Mouse (Mus musculus): ENCODE data around the gene Trip11. TPM values are rescaled to one million over a fixed set of nuclear protein-coding genes. Genes with fewer than 3 reads are reported as not detected.

Gene Trip11
- total and polyA plus RNA-seq, 3 experiments: 5.1 to 12.8 (median 10.4) TPM

DNA sequence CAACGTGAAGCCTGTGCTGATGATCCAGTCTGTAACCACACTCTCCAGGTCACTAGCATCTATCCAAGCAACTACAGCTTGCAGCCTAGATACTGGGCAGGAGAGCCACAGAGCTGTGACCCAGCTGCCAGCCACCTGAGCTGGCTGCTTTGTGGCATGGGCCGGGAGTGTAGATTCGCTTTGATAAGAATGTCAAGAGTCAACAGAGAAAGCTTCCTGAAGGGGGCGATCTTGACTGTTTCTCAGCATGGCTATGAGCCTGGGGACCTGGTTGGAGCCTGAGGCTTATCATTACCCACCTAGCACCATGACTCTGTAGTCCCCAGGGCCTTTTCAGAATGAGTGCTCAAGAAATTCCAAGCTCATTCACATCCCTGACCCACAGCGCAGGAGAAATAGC is 96.3 kb downstream of the Trip11 start:
- Histone ChIP-seq H3K4me2 (ENCODE audit: insufficient read depth, low read depth, poor library complexity, severe bottlenecking) (peak overlapping the region; percentile 64; the same call in 1 of the 2 replicates), H3K9ac (ENCODE audit: insufficient read depth, low read depth) (no peak overlapping the region), H3K4me3 (replicated peaks in 1 of 3; ENCODE audit: low read depth in 2 of 3, low read length in 2 of 3, poor library complexity in 1 of 3) (no peak overlapping the region), H3K4me1 (ENCODE audit: control insufficient read depth in 1 of 2, insufficient read depth in 2 of 2) (peaks cover 3% of the 10 kb centered on the region in 2 experiments; a peak in 2 of 4 replicates), H3K79me2 (replicated peaks; ENCODE audit: control insufficient read depth, extremely low read depth, insufficient read depth, poor library complexity, severe bottlenecking) (no peaks in the 10 kb centered on the region), H3K9me3 (replicated peaks; ENCODE audit: low read length) (no peaks in the 10 kb centered on the region), H3K27ac (ENCODE audit: insufficient read depth, low read depth) (no peak overlapping the region), H3K36me3 (replicated peaks in 1 of 2; ENCODE audit: control insufficient read depth in 1 of 2, insufficient read depth in 1 of 2, low read length in 1 of 2) (no peaks in the 10 kb centered on the region), H3K27me3 (replicated peaks) (no peaks in the 10 kb centered on the region)
- dilution Hi-C loops (cut with MboI; ENCODE audit: extremely low pct_ligation_motif_present, extremely low pct_unique_long_range_greater_than_20kb, low sequenced_read_pairs): no loop called here
- in situ Hi-C loops (cut with MboI; ENCODE audit: low pct_ligation_motif_present, low pct_unique_long_range_greater_than_20kb, low sequenced_read_pairs): loop anchor here (25.0 kb wide), 1 partner anchor 370 kb away; no protein-coding TSS in a partner anchor
- TF ChIP-seq ZMIZ1 (IDR thresholded peaks at IDR 0.05; ENCODE audit: low read depth, low read length) (no peak), EP300 (IDR thresholded peaks at IDR 0.05; ENCODE audit: low read length) (no peak), IRF4 (IDR thresholded peaks at IDR 0.05; ENCODE audit: low read depth, low read length) (peak; percentile 41; the same call in 1 of the 2 replicates), MEF2A (IDR thresholded peaks at IDR 0.05; ENCODE audit: borderline replicate concordance, low read depth, low read length) (no peak), POLR2A (IDR thresholded peaks at IDR 0.05; ENCODE audit: low read depth, low read length) (no peak), NRF1 (IDR thresholded peaks at IDR 0.05; ENCODE audit: low read depth, low read length) (no peak), HCFC1 (IDR thresholded peaks at IDR 0.05; ENCODE audit: low read depth, low read length) (no peak), USF1 (IDR thresholded peaks at IDR 0.05; ENCODE audit: low read depth, low read length) (no peak), CHD2 (IDR thresholded peaks at IDR 0.05; ENCODE audit: low read length) (no peak), UBTF (IDR thresholded peaks at IDR 0.05; ENCODE audit: low read depth, low read length) (no peak), SMC3 (IDR thresholded peaks at IDR 0.05; ENCODE audit: low read depth, low read length) (peak; percentile 52), NELFE (IDR thresholded peaks at IDR 0.05; ENCODE audit: low read depth, low read length) (no peak), RAD21 (IDR thresholded peaks at IDR 0.05; ENCODE audit: low read depth, low read length) (peak; percentile 62), CTCF (conservative IDR thresholded peaks at IDR 0.05 in 1 of 2, IDR thresholded peaks at IDR 0.05 in 1 of 2; ENCODE audit: low read depth in 2 of 2, low read length in 2 of 2) (peak in 1 of 2 experiments; percentile 76; a peak in 2 of 4 replicates), JUN (IDR thresholded peaks at IDR 0.05; ENCODE audit: insufficient read depth, low read depth, low read length) (no peak), USF2 (conservative IDR thresholded peaks at IDR 0.05; ENCODE audit: low read depth, low read length) (no peak), GABPA (IDR thresholded peaks at IDR 0.05; ENCODE audit: insufficient replicate concordance, low read depth, low read length) (no peak), E2F4 (IDR thresholded peaks at IDR 0.05; ENCODE audit: insufficient replicate concordance, low read depth, low read length) (no peak), MYC (IDR thresholded peaks at IDR 0.05; ENCODE audit: low read depth, low read length) (no peak), BHLHE40 (IDR thresholded peaks at IDR 0.05; ENCODE audit: low read depth, low read length) (no peak), MXI1 (IDR thresholded peaks at IDR 0.05; ENCODE audit: low read depth, low read length) (no peak), PAX5 (IDR thresholded peaks at IDR 0.05; ENCODE audit: low read length) (no peak), POLR2AphosphoS2 (IDR thresholded peaks at IDR 0.05; ENCODE audit: low read depth, low read length) (no peak), TCF12 (IDR thresholded peaks at IDR 0.05; ENCODE audit: low read depth, low read length) (no peak)
- peak; percentile 31 for DNase-seq (ENCODE audit: extremely low read depth)
